Mouse (Mus musculus) C2C12 (cell line): ENCODE results near the gene Rbms3.

Experiments used
- CTCF ChIP-seq: IDR thresholded peaks from one replicate; pipeline ENCODE4 v1.5.1; 2011; ENCODE audit not compliant: control insufficient read depth, insufficient read depth, insufficient read length
- MAX ChIP-seq: IDR thresholded peaks from one replicate; pipeline ENCODE4 v1.6.1; 2011; ENCODE audit warnings: mild to moderate bottlenecking, control low read depth
- USF1 ChIP-seq: IDR thresholded peaks from one replicate; pipeline ENCODE4 v1.6.1; 2011; ENCODE audit warnings: low read depth, mild to moderate bottlenecking, control low read depth, moderate library complexity

DNA sequence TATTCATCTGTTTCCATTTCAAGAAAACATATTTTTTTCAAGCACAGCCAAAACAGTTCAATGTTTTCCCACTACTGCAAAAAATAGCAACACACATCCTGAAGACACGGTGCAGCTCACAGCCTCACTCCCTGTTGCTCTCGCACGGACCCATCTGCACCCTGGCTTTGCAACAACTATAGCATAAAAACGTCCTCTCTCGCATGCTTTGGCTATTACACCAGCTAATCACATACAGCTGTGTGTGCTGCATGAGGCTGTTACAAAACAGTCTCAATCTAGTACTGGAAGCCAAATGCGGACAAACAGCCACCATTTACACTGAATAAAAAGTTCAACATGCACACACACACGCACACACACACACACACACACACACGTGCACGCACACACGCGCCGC lies 383.5 kb downstream of the Rbms3 start:
- TF ChIP-seq CTCF (no peak), USF1 (no peak), MAX (no peak)
